Mouse (Mus musculus): ENCODE measurements around the gene Iglon5. TPM values are rescaled to one million over a fixed set of nuclear protein-coding genes. Genes with fewer than 3 reads are reported as not detected.
A peak's percentile ranks its signal among the peaks of the same experiment; 100 is the strongest.

The Iglon5 gene
- polyA plus RNA-seq, 1 experiment from 2014 or later, result 0.15 TPM

DNA sequence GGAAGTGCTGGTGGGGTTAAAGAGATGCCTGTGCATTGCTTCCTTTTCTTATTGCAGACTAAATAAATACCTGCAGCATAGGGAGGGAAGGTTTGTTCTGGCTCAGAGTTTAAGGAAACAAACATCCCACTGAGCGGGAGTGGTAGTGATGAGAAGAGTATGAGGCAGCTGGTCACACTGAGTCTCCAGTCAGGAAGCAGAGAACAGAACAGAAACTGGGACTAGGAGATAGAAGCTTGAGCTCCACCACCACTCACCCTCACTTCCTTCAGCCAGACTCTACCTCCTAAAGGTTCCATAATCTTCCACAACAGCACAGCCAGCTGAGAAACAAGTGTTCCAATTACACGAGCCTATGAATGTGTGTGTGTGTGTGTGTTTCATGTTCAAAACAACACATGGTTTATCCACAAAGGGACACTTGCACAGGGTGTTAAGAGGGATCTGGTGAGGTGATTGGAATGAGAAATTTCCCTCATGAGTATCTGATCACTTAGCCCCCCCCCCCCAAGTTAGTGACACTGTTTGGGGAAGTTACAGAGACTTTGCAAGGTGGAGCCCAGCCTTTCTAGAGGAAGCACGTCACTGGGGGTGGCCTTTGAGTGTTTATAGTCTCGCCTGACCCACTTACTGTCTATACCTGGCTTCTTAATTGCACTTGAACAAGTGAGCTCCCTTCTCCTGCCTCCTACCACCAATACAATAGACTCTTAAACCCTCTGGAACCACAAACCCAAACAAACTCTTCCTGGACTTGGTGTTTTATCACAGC, 22.0 kb upstream of the Iglon5 start:
- Histone ChIP-seq H3K27ac (ENCODE audit: low read length) (no peak overlapping the region), H3K4me2 (ENCODE audit: low read depth, low read length) (no peak overlapping the region), H3K9ac (ENCODE audit: low read length) (no peak overlapping the region), H3K9me3 (ENCODE audit: control insufficient read depth, low read length) (no peaks in the 10 kb centered on the region), H3K27me3 (ENCODE audit: control insufficient read depth, insufficient read depth, low read depth, low read length) (no peaks in the 10 kb centered on the region), H3K4me3 (ENCODE audit: low read length) (no peak overlapping the region), H3K36me3 (ENCODE audit: control insufficient read depth, insufficient read depth, low read length) (no peaks in the 10 kb centered on the region), H3K4me1 (replicated peaks; ENCODE audit: control insufficient read depth, insufficient read depth, low read length) (no peaks in the 10 kb centered on the region)
- no peak for ATAC-seq (ENCODE audit: low read depth)
- WGBS, result 23% methylated on average over 4 of the region's 4 CpGs

DNA sequence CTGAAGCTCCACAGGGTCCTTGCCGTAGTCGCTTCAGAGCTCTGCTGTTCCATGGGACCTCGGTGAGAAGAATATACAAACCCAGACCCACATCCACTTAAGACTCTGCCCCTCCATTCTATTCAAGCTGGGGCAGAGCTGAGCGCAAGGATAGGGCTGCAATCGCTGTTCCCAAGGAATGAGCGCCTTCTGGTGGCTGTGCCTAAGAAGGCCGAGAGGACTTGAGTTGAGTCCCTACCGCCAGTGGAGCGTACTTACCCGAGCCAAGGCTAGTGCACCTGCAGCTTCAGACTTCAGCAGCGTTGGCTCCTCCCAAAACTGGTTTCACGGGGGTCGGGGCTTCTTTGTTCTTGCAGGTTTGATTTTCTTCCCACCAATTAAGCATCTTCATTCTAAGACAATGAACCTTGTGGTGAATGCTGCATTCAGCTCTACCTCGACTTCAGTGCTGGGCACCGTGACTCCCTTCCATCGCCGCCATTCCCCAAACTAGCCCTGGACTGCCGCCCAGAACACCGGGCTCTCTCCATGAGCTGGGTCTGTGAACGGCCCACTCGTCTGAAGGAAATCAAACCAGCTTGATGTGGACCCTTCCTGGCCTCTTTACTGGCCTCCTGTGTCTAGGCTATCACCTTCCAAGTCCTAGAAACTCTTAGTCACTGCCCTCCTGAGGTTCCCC, 5.6 kb upstream of the Iglon5 start:
- Histone ChIP-seq H3K4me1 (replicated peaks; ENCODE audit: control insufficient read depth, insufficient read depth, low read length) (no peaks in the 10 kb centered on the region; the same call in 1 of the 2 replicates), H3K9me3 (ENCODE audit: control insufficient read depth, low read length) (no peaks in the 10 kb centered on the region), H3K9ac (ENCODE audit: low read length) (no peak overlapping the region), H3K27me3 (ENCODE audit: control insufficient read depth, insufficient read depth, low read depth, low read length) (no peaks in the 10 kb centered on the region), H3K36me3 (ENCODE audit: control insufficient read depth, insufficient read depth, low read length) (no peaks in the 10 kb centered on the region), H3K4me2 (ENCODE audit: low read depth, low read length) (no peak overlapping the region), H3K4me3 (ENCODE audit: low read length) (no peak overlapping the region), H3K27ac (ENCODE audit: low read length) (no peak overlapping the region)
- peak; percentile 54; the same call in 1 of the 2 replicates for ATAC-seq (ENCODE audit: low read depth)
- 15% methylated on average over 21 of the region's 21 CpGs for WGBS

GRCm38 (mm10) chr7:43490861-43491260, 986 bp upstream of the Iglon5 start:
- Histone ChIP-seq H3K27me3 (ENCODE audit: control insufficient read depth, insufficient read depth, low read depth, low read length) (peaks cover 6% of the 10 kb centered on the region; the same call in 1 of the 2 replicates), H3K36me3 (ENCODE audit: control insufficient read depth, insufficient read depth, low read length) (no peaks in the 10 kb centered on the region), H3K4me1 (replicated peaks; ENCODE audit: control insufficient read depth, insufficient read depth, low read length) (peaks cover 2% of the 10 kb centered on the region; the same call in 1 of the 2 replicates), H3K27ac (ENCODE audit: low read length) (no peak overlapping the region), H3K4me3 (ENCODE audit: low read length) (no peak overlapping the region), H3K9me3 (ENCODE audit: control insufficient read depth, low read length) (no peaks in the 10 kb centered on the region), H3K9ac (ENCODE audit: low read length) (no peak overlapping the region), H3K4me2 (ENCODE audit: low read depth, low read length) (no peak overlapping the region)
- WGBS, result 55% methylated on average over 9 of the region's 9 CpGs
- no peak for ATAC-seq (ENCODE audit: low read depth)

DNA sequence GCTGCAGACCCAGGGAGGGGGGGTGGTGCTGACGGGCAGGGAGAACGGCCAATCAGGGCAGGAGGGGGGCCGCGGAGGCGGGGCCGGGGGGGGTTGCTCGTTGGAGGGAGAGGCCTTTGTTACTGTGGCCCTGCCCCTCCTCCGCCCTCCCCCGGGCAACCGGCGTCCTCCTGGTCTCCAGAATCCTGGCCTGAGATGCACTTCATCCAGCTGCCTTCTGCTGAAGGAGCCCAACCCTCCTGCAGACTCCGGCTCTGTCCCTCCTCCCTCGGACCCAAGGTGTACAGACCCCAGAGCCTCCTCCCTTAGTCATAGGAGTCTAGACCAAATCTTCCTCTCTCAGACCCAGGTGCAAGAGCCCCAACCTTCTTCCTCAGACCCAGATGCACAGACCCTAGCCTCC, 308 bp upstream of the Iglon5 start:
- no peaks in the 10 kb centered on the region for H3K36me3 ChIP-seq (ENCODE audit: control insufficient read depth, insufficient read depth, low read length)

GRCm38 (mm10) chr7:43488646-43489045, 1.2 kb downstream of the Iglon5 start:
- Histone ChIP-seq H3K36me3 (ENCODE audit: control insufficient read depth, insufficient read depth, low read length) (no peaks in the 10 kb centered on the region), H3K4me3 (ENCODE audit: low read length) (no peak overlapping the region), H3K4me2 (ENCODE audit: low read depth, low read length) (no peak overlapping the region), H3K4me1 (replicated peaks; ENCODE audit: control insufficient read depth, insufficient read depth, low read length) (peaks cover 2% of the 10 kb centered on the region; the same call in 1 of the 2 replicates), H3K9me3 (ENCODE audit: control insufficient read depth, low read length) (no peaks in the 10 kb centered on the region), H3K27ac (ENCODE audit: low read length) (no peak overlapping the region), H3K27me3 (ENCODE audit: control insufficient read depth, insufficient read depth, low read depth, low read length) (peaks cover 6% of the 10 kb centered on the region; the same call in 1 of the 2 replicates), H3K9ac (ENCODE audit: low read length) (no peak overlapping the region)
- 30% methylated on average over 5 of the region's 5 CpGs for WGBS
- no peak for ATAC-seq (ENCODE audit: low read depth)

More for the DNA sequence above, 308 bp upstream of the Iglon5 start:
- Histone ChIP-seq H3K27ac (ENCODE audit: low read length) (no peak overlapping the region), H3K4me3 (ENCODE audit: low read length) (peak overlapping the region; percentile 50), H3K9me3 (ENCODE audit: control insufficient read depth, low read length) (no peaks in the 10 kb centered on the region), H3K4me1 (replicated peaks; ENCODE audit: control insufficient read depth, insufficient read depth, low read length) (peaks cover 2% of the 10 kb centered on the region; the same call in 1 of the 2 replicates), H3K27me3 (ENCODE audit: control insufficient read depth, insufficient read depth, low read depth, low read length) (peaks cover 6% of the 10 kb centered on the region; the same call in 1 of the 2 replicates), H3K9ac (ENCODE audit: low read length) (peak overlapping the region; percentile 62), H3K4me2 (ENCODE audit: low read depth, low read length) (peak overlapping the region; percentile 75)
- 1% methylated on average over 7 of the region's 13 CpGs for WGBS
- peak; percentile 82 for ATAC-seq (ENCODE audit: low read depth)

- no peaks in the 10 kb centered on the region for H3K36me3 ChIP-seq (ENCODE audit: control insufficient read depth, insufficient read depth, low read length)
- 4% methylated on average over 10 of the region's 10 CpGs for WGBS
- no peak overlapping the region for H3K27ac ChIP-seq (ENCODE audit: low read length)
- no peak overlapping the region for H3K9ac ChIP-seq (ENCODE audit: low read length)
- H3K4me1 ChIP-seq (replicated peaks; ENCODE audit: control insufficient read depth, insufficient read depth, low read length), result 0 out of 2 replicates have a peak, but pooled peaks cover 4% of the 10 kb centered on the region
- ATAC-seq (ENCODE audit: low read depth), result peak; percentile 39; the same call in 1 of the 2 replicates
- H3K4me3 ChIP-seq (ENCODE audit: low read length), result no peak overlapping the region
- no peak overlapping the region for H3K4me2 ChIP-seq (ENCODE audit: low read depth, low read length)
- no peaks in the 10 kb centered on the region for H3K27me3 ChIP-seq (ENCODE audit: control insufficient read depth, insufficient read depth, low read depth, low read length)
- H3K9me3 ChIP-seq (ENCODE audit: control insufficient read depth, low read length), result no peaks in the 10 kb centered on the region
Measured at GRCm38 (mm10) chr7:43483236-43483635, 6.6 kb downstream of the Iglon5 start.

- Histone ChIP-seq H3K27ac (ENCODE audit: low read length) (no peak overlapping the region), H3K4me1 (replicated peaks; ENCODE audit: control insufficient read depth, insufficient read depth, low read length) (0 out of 2 replicates have a peak, but pooled peaks cover 4% of the 10 kb centered on the region), H3K4me3 (ENCODE audit: low read length) (no peak overlapping the region), H3K9me3 (ENCODE audit: control insufficient read depth, low read length) (no peaks in the 10 kb centered on the region), H3K36me3 (ENCODE audit: control insufficient read depth, insufficient read depth, low read length) (no peaks in the 10 kb centered on the region), H3K27me3 (ENCODE audit: control insufficient read depth, insufficient read depth, low read depth, low read length) (peaks cover 3% of the 10 kb centered on the region), H3K4me2 (ENCODE audit: low read depth, low read length) (no peak overlapping the region), H3K9ac (ENCODE audit: low read length) (no peak overlapping the region)
- 38% methylated on average over 8 of the region's 8 CpGs for WGBS
- peak; percentile 68 for ATAC-seq (ENCODE audit: low read depth)
Measured at GRCm38 (mm10) chr7:43482090-43482716, 7.7 kb downstream of the Iglon5 start.

DNA sequence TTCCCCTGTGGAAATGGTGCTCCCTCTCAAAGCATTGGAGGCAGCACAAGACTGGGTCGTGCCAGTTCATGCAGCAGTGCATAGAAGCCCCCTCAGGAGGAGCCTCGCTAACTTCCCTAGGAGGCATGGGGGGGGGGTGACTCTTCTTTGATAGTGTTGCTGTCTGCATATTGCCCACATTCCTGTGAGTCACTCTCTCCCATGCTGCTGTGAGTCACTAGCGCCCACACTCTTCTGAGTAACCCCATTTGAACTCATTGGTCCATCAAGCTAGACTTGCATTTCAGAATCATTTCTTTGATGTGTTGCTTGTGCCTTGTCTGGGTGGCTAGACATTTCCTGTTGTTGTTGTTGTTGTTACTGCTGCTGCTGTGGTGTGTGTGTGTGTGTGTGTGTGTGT, 8.7 kb downstream of the Iglon5 start:
- Histone ChIP-seq H3K36me3 (ENCODE audit: control insufficient read depth, insufficient read depth, low read length) (no peaks in the 10 kb centered on the region), H3K9ac (ENCODE audit: low read length) (no peak overlapping the region), H3K4me1 (replicated peaks; ENCODE audit: control insufficient read depth, insufficient read depth, low read length) (0 out of 2 replicates have a peak, but pooled peaks cover 4% of the 10 kb centered on the region), H3K4me3 (ENCODE audit: low read length) (no peak overlapping the region), H3K27ac (ENCODE audit: low read length) (no peak overlapping the region), H3K9me3 (ENCODE audit: control insufficient read depth, low read length) (no peaks in the 10 kb centered on the region), H3K27me3 (ENCODE audit: control insufficient read depth, insufficient read depth, low read depth, low read length) (peaks cover 13% of the 10 kb centered on the region), H3K4me2 (ENCODE audit: low read depth, low read length) (no peak overlapping the region)
- no peak for ATAC-seq (ENCODE audit: low read depth)
- 57% methylated on average over 3 of the region's 3 CpGs for WGBS

DNA sequence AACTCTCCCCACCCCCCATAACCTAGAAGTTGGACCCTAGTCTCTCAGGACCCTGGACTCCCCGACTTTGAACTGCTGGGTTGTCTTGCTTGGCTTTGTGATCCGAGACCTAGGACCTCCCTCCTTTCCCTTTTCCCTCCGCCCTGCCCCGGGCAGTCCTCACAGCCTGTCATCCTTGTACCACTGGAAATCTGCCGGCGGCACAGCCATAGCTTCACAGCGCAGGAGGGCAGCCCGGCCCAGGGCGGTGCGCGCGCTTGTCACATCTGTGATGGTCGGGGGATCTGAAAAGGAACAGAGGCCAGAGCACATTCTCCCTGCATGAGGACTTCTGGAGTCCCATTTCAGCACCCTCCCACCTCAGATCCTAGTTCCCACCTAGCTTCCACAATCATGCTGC, 13.5 kb downstream of the Iglon5 start:
- ATAC-seq (ENCODE audit: low read depth), result no peak
- no peaks in the 10 kb centered on the region for H3K9me3 ChIP-seq (ENCODE audit: control insufficient read depth, low read length)
- H3K27ac ChIP-seq (ENCODE audit: low read length), result no peak overlapping the region
- no peak overlapping the region for H3K4me2 ChIP-seq (ENCODE audit: low read depth, low read length)
- 4% methylated on average over 13 of the region's 13 CpGs for WGBS
- H3K4me3 ChIP-seq (ENCODE audit: low read length), result no peak overlapping the region
- H3K4me1 ChIP-seq (replicated peaks; ENCODE audit: control insufficient read depth, insufficient read depth, low read length), result no peaks in the 10 kb centered on the region
- no peak overlapping the region for H3K9ac ChIP-seq (ENCODE audit: low read length)
- no peaks in the 10 kb centered on the region for H3K36me3 ChIP-seq (ENCODE audit: control insufficient read depth, insufficient read depth, low read length)
- peaks cover 24% of the 10 kb centered on the region for H3K27me3 ChIP-seq (ENCODE audit: control insufficient read depth, insufficient read depth, low read depth, low read length)

Data from lung, embryonic 16.5 days (tissue).